Mouse (Mus musculus) heart, embryonic 14.5 days (tissue): Measurements from ENCODE around the gene H2-Eb1. TPM values are rescaled to one million over a fixed set of nuclear protein-coding genes. Genes with fewer than 3 reads are reported as not detected.

Source experiments
- ATAC-seq: fragments of 200-750 bp; cut with Nextera tagmentation; 2 replicates; pipeline ENCODE4 v1.8.0; 2017; ENCODE audit warnings: low read depth, moderate TSS enrichment; ENCODE audit not compliant: insufficient number of reproducible peaks, insufficient read depth, low FRiP score
- H3K27ac ChIP-seq, 2 experiments: fragments of 200-500 bp in 1 of 2; fragments of 300-500 bp in 1 of 2; sonication (generic) in 1 of 2; replicated peaks in 1 of 2; 2 replicates each; pipeline ENCODE4 v1.5.1; 2012 to 2014; ENCODE audit warnings: low read depth in 2 of 2, low read length in 2 of 2, control low read depth in 1 of 2, mild to moderate bottlenecking in 1 of 2, mixed read lengths in 1 of 2; ENCODE audit not compliant: control insufficient read depth in 1 of 2, insufficient read depth in 1 of 2
- H3K27me3 ChIP-seq: fragments of 300-500 bp; sonication (generic); 2 replicates; pipeline ENCODE4 v1.6.1; 2014; ENCODE audit warnings: mild to moderate bottlenecking, low read length, control low read depth; ENCODE audit not compliant: control insufficient read depth, insufficient read depth
- H3K36me3 ChIP-seq: fragments of 300-500 bp; sonication (generic); 2 replicates; pipeline ENCODE4 v1.6.1; 2014; ENCODE audit warnings: mild to moderate bottlenecking, control low read depth, low read length, mixed read lengths; ENCODE audit not compliant: control insufficient read depth, insufficient read depth
- H3K4me1 ChIP-seq, 2 experiments: fragments of 200-500 bp in 1 of 2; fragments of 300-500 bp in 1 of 2; sonication (generic) in 1 of 2; 2 replicates each; pipeline ENCODE4 v1.6.1; 2012 to 2014; ENCODE audit warnings: low read length in 2 of 2, control low read depth in 1 of 2, mixed read lengths in 1 of 2; ENCODE audit not compliant: control insufficient read depth in 2 of 2, insufficient read depth in 2 of 2
- H3K4me2 ChIP-seq: fragments of 300-500 bp; sonication (generic); 2 replicates; pipeline ENCODE4 v1.6.1; 2014; ENCODE audit warnings: mild to moderate bottlenecking, low read length
- H3K4me3 ChIP-seq, 2 experiments: fragments of 200-500 bp in 1 of 2; fragments of 300-500 bp in 1 of 2; sonication (generic) in 1 of 2; 2 replicates each; pipeline ENCODE4 v1.5.1; 2012 to 2014; ENCODE audit warnings: low read length in 2 of 2, mild to moderate bottlenecking in 2 of 2, control low read depth in 1 of 2, low read depth in 1 of 2, moderate library complexity in 1 of 2; ENCODE audit not compliant: control insufficient read depth in 1 of 2, insufficient read depth in 1 of 2
- H3K9ac ChIP-seq: fragments of 300-500 bp; sonication (generic); 2 replicates; pipeline ENCODE4 v1.6.1; 2014; ENCODE audit warnings: mild to moderate bottlenecking, low read length
- H3K9me3 ChIP-seq: fragments of 300-500 bp; sonication (generic); 2 replicates; pipeline ENCODE4 v1.6.1; 2016; ENCODE audit warnings: low read length, control low read depth; ENCODE audit not compliant: control insufficient read depth
- WGBS: fragments of 180-500 bp; shearing (Covaris S2); extraction: QIAGEN DNeasy Blood & Tissue Kit; methylation state at CpG from one replicate; pipeline ENCODE4 v1.1.7; 2014; 5-methylcytosine and 5-hydroxymethylcytosine counted together
- polyA plus RNA-seq: library from polyadenylated mRNA; unstranded; fragments of >200 nt; fragmentation: Nextera tagmentation; extraction: Ambion mirVana; gene quantifications from 2 replicates; pipeline ENCODE4 v1.2.1, GENCODE M21; 2014

Gene H2-Eb1
- polyA plus RNA-seq, 1 experiment from 2014 or later = 2.6 TPM

GRCm38 (mm10) chr17:34344882-34345281, 39.2 kb downstream of the H2-Eb1 start:
- no peaks in the 10 kb centered on the region for H3K4me1 ChIP-seq
- H3K36me3 ChIP-seq = no peaks in the 10 kb centered on the region
- no peak overlapping the region for H3K27ac ChIP-seq
- no peaks in the 10 kb centered on the region for H3K9me3 ChIP-seq
- no peak for ATAC-seq
- 82% methylated on average over 4 of the region's 4 CpGs for WGBS
- H3K4me3 ChIP-seq = no peak overlapping the region
- no peak overlapping the region for H3K4me2 ChIP-seq
- no peak overlapping the region for H3K9ac ChIP-seq
- 0 out of 2 replicates have a peak, but pooled peaks cover 7% of the 10 kb centered on the region for H3K27me3 ChIP-seq

- Histone ChIP-seq H3K4me2 (no peak overlapping the region), H3K27ac (no peak overlapping the region), H3K36me3 (no peaks in the 10 kb centered on the region), H3K9ac (no peak overlapping the region), H3K27me3 (0 out of 2 replicates have a peak, but pooled peaks cover 7% of the 10 kb centered on the region), H3K4me1 (no peaks in the 10 kb centered on the region), H3K4me3 (no peak overlapping the region), H3K9me3 (no peaks in the 10 kb centered on the region)
- no peak for ATAC-seq
- WGBS = 72% methylated on average over 7 of the region's 7 CpGs
Observed at GRCm38 (mm10) chr17:34345486-34345885, 39.8 kb downstream of the H2-Eb1 start.

GRCm38 (mm10) chr17:34346041-34346440, 40.4 kb downstream of the H2-Eb1 start:
- no peak for ATAC-seq
- Histone ChIP-seq H3K36me3 (no peaks in the 10 kb centered on the region), H3K4me1 (no peaks in the 10 kb centered on the region), H3K9me3 (no peaks in the 10 kb centered on the region), H3K9ac (no peak overlapping the region), H3K4me3 (no peak overlapping the region), H3K4me2 (no peak overlapping the region), H3K27me3 (0 out of 2 replicates have a peak, but pooled peaks cover 7% of the 10 kb centered on the region), H3K27ac (no peak overlapping the region)
- WGBS = 63% methylated on average over 3 of the region's 3 CpGs

DNA sequence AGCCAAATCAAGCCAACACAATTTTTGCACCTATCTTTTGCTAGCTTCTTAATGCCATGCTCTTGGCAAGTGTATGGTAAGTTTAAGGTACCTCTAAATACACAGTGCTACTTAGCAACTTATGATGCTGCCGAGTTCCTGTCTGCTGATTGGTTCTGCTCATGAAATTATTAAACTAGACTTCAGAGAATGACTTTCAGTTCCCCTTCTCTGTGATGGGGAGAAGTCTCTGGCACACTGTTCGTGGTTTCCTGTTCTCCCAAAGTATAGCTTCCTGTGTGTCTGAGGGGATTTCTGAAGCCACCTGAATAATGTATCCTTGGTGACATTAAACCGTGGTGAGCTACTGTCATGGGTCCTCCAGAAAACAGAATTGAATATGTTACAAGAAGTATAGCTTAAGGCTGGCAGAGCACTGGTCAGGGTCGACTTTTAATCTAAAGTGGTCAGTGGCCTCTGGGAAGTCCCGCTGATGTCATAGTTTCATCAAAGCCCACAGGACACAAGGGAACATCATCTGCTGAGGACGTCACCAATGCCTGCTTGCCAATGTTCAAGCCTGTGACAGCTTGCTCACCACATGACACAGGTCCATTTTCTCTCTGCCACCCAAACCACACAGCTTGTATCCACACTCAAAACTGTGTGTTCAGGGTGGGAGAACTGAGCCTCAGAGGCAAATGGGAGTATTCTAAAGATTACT, 42.1 kb downstream of the H2-Eb1 start:
- no peak overlapping the region for H3K4me3 ChIP-seq
- no peak overlapping the region for H3K9ac ChIP-seq
- H3K27me3 ChIP-seq = no peaks in the 10 kb centered on the region
- ATAC-seq = no peak
- H3K4me1 ChIP-seq = no peaks in the 10 kb centered on the region
- H3K36me3 ChIP-seq = no peaks in the 10 kb centered on the region
- H3K27ac ChIP-seq = no peak overlapping the region
- H3K4me2 ChIP-seq = no peak overlapping the region
- WGBS = 61% methylated on average over 6 of the region's 6 CpGs
- H3K9me3 ChIP-seq = no peaks in the 10 kb centered on the region

GRCm38 (mm10) chr17:34349429-34349828, 43.8 kb downstream of the H2-Eb1 start:
- Histone ChIP-seq H3K4me2 (no peak overlapping the region), H3K27me3 (no peaks in the 10 kb centered on the region), H3K9me3 (no peaks in the 10 kb centered on the region), H3K27ac (no peak overlapping the region), H3K4me3 (no peak overlapping the region), H3K9ac (no peak overlapping the region), H3K4me1 (no peaks in the 10 kb centered on the region), H3K36me3 (no peaks in the 10 kb centered on the region)
- ATAC-seq = no peak
- 4% methylated on average over 4 of the region's 4 CpGs for WGBS

DNA sequence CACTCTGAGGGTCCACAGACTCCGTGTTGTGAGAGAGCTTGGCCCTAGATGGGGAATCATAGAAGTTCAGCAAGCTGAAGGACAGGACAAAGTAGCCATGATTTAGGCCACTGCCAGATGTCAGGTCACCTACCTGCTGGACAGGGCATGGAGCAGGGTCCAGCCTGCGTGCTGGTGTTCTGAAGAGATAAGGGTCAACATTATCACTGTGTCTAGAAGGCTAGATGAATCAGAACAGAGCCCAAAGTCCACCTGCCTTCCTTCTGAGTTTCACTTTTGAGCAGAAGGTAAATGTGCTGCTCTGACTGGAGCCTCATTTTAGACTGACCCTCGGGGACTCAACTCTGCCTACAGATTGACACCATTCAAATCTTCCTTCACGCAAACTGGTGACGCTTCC, 48.9 kb downstream of the H2-Eb1 start, which contains the start of gene Btnl2:
Gene Btnl2, plus strand, starts transcription at position 284 of the 400 bp plus-strand sequence.
- 75% methylated on average over 5 of the region's 5 CpGs for WGBS
- no peaks in the 10 kb centered on the region for H3K4me1 ChIP-seq
- no peaks in the 10 kb centered on the region for H3K9me3 ChIP-seq
- ATAC-seq = no peak
- no peaks in the 10 kb centered on the region for H3K27me3 ChIP-seq
- H3K36me3 ChIP-seq = no peaks in the 10 kb centered on the region
- H3K4me2 ChIP-seq = no peak within 1 kb of the TSS
- H3K4me3 ChIP-seq = no peak within 1 kb of the TSS
- no peak within 1 kb of the TSS for H3K27ac ChIP-seq
- H3K9ac ChIP-seq = no peak within 1 kb of the TSS

DNA sequence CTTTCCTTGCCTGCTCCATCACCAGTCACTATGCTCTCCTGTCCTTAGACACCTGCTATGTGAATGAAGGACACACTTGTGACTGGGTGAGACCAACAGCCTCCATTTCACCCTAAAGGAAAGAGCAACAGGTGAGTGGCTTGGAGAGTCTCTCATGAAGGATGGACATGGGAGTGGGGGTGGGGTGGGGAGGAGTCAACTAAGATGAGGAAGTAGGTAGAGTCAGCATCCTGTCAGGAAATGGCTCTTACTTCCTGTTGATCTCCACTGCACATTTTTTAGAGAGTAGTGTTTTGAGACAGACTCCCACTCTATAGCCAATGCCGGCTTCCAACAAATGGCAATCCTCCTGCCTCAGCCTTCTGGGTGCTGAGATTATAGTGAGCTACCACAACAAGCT, 49.3 kb downstream of the H2-Eb1 start:
- Histone ChIP-seq H3K9ac (no peak overlapping the region), H3K27me3 (no peaks in the 10 kb centered on the region), H3K4me1 (no peaks in the 10 kb centered on the region), H3K36me3 (no peaks in the 10 kb centered on the region), H3K27ac (no peak overlapping the region), H3K4me2 (no peak overlapping the region), H3K9me3 (no peaks in the 10 kb centered on the region), H3K4me3 (no peak overlapping the region)
- ATAC-seq = no peak
- WGBS = 67% methylated on average over 1 of the region's 1 CpGs
